Mouse (Mus musculus): Measurements from ENCODE around the gene Dnajc28. TPM values are rescaled to one million over a fixed set of nuclear protein-coding genes. Genes with fewer than 3 reads are reported as not detected.

Gene Dnajc28
- 1 to 10 TPM in 1 of 2 experiments, under 1 TPM in 1; 0.04 to 2.2 TPM for polyA plus RNA-seq (2012; fragmentation: generic; extraction: Trizol)

GRCm38 (mm10) chr16:91618511-91619501, at the start of gene Dnajc28:
TSS of gene Dnajc28 (minus strand) at chr16:91619026.

DNA sequence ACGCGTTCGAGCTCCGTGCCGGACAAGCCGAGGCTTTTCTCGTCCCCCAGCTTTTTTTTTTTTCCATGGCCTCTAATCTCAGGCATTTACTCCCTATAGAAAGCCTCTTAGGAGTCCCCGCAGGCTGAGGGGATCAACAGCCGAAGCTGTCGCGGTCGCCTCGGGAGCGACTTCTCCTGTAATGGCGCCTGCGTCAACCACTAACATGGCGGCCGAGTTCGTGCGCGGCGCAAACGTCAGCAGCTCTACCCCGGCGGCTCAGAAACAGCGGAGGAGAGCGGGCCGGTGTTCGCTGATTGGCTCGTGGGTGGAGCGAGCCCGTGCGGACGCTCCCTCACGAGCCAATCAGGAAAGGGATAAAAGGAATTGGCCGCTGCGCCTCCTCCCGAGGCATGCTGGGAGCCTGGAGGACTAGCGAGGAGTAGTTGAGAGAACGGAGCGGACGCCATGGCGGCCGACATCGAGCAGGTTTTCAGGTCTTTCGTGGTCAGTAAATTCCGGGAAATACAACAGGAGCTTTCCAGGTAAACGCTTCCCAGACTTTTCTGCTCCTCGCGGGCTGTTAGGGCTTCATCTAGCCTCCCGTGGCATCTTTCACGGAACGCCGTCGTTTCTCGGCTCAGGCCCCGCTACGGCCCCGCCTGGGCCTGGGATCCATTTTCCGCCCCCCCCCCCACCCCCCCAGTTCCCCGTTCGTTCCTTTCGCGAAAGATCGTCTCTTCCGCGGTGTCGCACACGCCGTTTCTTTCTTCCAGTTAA, 28.8 kb upstream of the Dnajc28 start, which contains the start of gene Son:
TSS of gene Son (plus strand) at position 46 of the 759 bp plus-strand sequence.

GRCm38 (mm10) chr16:91646681-91647419, 28.0 kb upstream of the Dnajc28 start, which contains the start of gene Gart:
TSS of gene Gart (minus strand) at chr16:91646952.

GRCm38 (mm10) chr16:91597672-91598010, 21.2 kb downstream of the Dnajc28 start, which contains the start of gene Tmem50b:
TSS of gene Tmem50b (minus strand) at chr16:91597800.

Other genes with a start within 250 kb of the Dnajc28 start
- 10 to 100 TPM; 19.3 to 61.3 TPM for gene Ifnar2, start 246.2 kb downstream of the Dnajc28 start, polyA plus RNA-seq (2012; fragmentation: generic; extraction: Trizol)
- under 1 TPM in 1 of 2 experiments, not detected in 1; 0.12 TPM for gene Gm21970, start 227.3 kb downstream of the Dnajc28 start, polyA plus RNA-seq (2012; fragmentation: generic; extraction: Trizol)
- 10 to 100 TPM in 1 of 2 experiments, 1 to 10 TPM in 1; 3.7 to 18.8 TPM for gene Il10rb, start 212.9 kb downstream of the Dnajc28 start, polyA plus RNA-seq (2012; fragmentation: generic; extraction: Trizol)
- gene Ifnar1, start 133.8 kb downstream of the Dnajc28 start, polyA plus RNA-seq (2012; fragmentation: generic; extraction: Trizol): 10 to 100 TPM in 1 of 2 experiments, 1 to 10 TPM in 1; 2.6 to 31.0 TPM
- 10 to 100 TPM in 1 of 2 experiments, 1 to 10 TPM in 1; 6.6 to 40.8 TPM for gene Ifngr2, start 72.0 kb downstream of the Dnajc28 start, polyA plus RNA-seq (2012; fragmentation: generic; extraction: Trizol)
- 10 to 100 TPM in 1 of 2 experiments, 1 to 10 TPM in 1; 2.6 to 17.6 TPM for gene Tmem50b, start 21.2 kb downstream of the Dnajc28 start, polyA plus RNA-seq (2012; fragmentation: generic; extraction: Trizol)
- 100 to 1,000 TPM in 1 of 2 experiments, 10 to 100 TPM in 1; 68.3 to 148 TPM for gene Gart, start 27.9 kb upstream of the Dnajc28 start, polyA plus RNA-seq (2012; fragmentation: generic; extraction: Trizol)
- 10 to 100 TPM; 13.5 to 61.2 TPM for gene Son, start 28.5 kb upstream of the Dnajc28 start, polyA plus RNA-seq (2012; fragmentation: generic; extraction: Trizol)
- 1 to 10 TPM; 1.5 to 3.9 TPM for gene Donson, start 69.7 kb upstream of the Dnajc28 start, polyA plus RNA-seq (2012; fragmentation: generic; extraction: Trizol)
- gene Cryzl1, start 109.9 kb upstream of the Dnajc28 start, polyA plus RNA-seq (2012; fragmentation: generic; extraction: Trizol): 10 to 100 TPM in 1 of 2 experiments, 1 to 10 TPM in 1; 3.3 to 29.1 TPM
- gene Itsn1, start 110.3 kb upstream of the Dnajc28 start, polyA plus RNA-seq (2012; fragmentation: generic; extraction: Trizol): 10 to 100 TPM in 1 of 2 experiments, 1 to 10 TPM in 1; 5.1 to 28.6 TPM

All from C3H10T1/2 (cell line).